Mouse (Mus musculus): ENCODE measurements at regions not wholly inside any gene's neighbourhood (a gene's known extent, or its start where the extent isn't known, plus 50 kb on each side); places are given as distances from the start of the nearest gene placed in this dataset.

DNA sequence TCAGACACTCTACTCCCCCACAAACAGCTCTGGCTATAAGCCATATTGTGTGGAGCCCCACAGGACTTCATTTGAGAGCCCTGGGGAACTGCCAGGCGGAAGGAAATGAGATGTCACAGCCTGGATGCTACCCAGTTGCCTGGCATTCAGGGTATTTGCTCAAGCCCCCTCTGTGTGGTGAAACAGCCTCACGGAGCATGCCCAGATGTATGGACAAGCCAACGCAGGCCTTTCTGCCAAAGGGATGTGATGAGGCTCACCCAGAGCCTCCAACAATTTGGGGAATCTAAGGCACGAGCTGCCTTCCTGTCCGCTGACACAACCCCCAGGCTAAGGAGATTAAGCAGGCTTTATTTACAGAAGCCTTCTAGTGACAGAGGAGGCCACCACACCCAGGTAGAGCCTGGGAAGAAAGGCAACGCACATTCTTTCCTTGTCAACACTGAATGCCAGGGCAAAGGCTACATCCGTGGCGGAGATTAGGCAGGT, 70.9 kb upstream of the Parp11 start:
- TF ChIP-seq FLI1 (IDR thresholded peaks at IDR 0.05; ENCODE audit: low read length) = no peak
- no peak for TF ChIP-seq GATA1 (IDR thresholded peaks at IDR 0.05; ENCODE audit: borderline replicate concordance, low read length)

Data from megakaryocyte, embryonic 14.5 days (primary cell).